Mouse (Mus musculus) CH12.LX (cell line): ENCODE measurements around the gene Gm2974. TPM values are rescaled to one million over a fixed set of nuclear protein-coding genes. Genes with fewer than 3 reads are reported as not detected.

Experiments
- polyA plus RNA-seq: library from polyadenylated mRNA; unstranded; fragments of >175 nt; gene quantifications from 2 replicates; pipeline ENCODE4 v1.2.1, GENCODE M21; 2012; ENCODE audit warnings: low read depth; ENCODE audit not compliant: insufficient read length
- total RNA-seq, 2 experiments: library from RNA; depleted of rRNA; stranded (reverse); fragments of 300-350 nt in 1 of 2; fragments of >200 nt in 1 of 2; gene quantifications; 2 replicates each; pipeline ENCODE4 v1.2.3; 2012 to 2014

Gm2974 gene
- total and polyA plus RNA-seq, 3 experiments: not detected

Other genes starting within 250 kb of the Gm2974 start
- gene Gm3095, start 219.0 kb upstream of the Gm2974 start, total RNA-seq (2012; rRNA removed): not detected in 2 replicates
- gene Gm3095, start 219.0 kb upstream of the Gm2974 start, total RNA-seq (2014; rRNA removed): not detected in 2 replicates
- not detected in 2 replicates for gene Gm3095, start 219.0 kb upstream of the Gm2974 start, polyA plus RNA-seq
- gene Gm3099, start 184.2 kb upstream of the Gm2974 start, total RNA-seq (2012; rRNA removed): not detected in 2 replicates
- gene Gm3099, start 184.2 kb upstream of the Gm2974 start, total RNA-seq (2014; rRNA removed): not detected in 2 replicates
- gene Gm3099, start 184.2 kb upstream of the Gm2974 start, polyA plus RNA-seq: not detected in 2 replicates
- gene Gm5796, start 158.6 kb upstream of the Gm2974 start, total RNA-seq (2012; rRNA removed): not detected in 2 replicates
- gene Gm5796, start 158.6 kb upstream of the Gm2974 start, total RNA-seq (2014; rRNA removed): not detected in 2 replicates
- gene Gm5796, start 158.6 kb upstream of the Gm2974 start, polyA plus RNA-seq: not detected in 2 replicates
- gene Gm3115, start 98.5 kb upstream of the Gm2974 start, total RNA-seq (2012; rRNA removed): not detected in 2 replicates
- gene Gm3115, start 98.5 kb upstream of the Gm2974 start, total RNA-seq (2014; rRNA removed): not detected in 2 replicates
- not detected in 2 replicates for gene Gm3115, start 98.5 kb upstream of the Gm2974 start, polyA plus RNA-seq
- not detected in 2 replicates for gene Gm8108, start 72.0 kb upstream of the Gm2974 start, total RNA-seq (2012; rRNA removed)
- 0.15 TPM in 1 of 2 replicates, not detected in the other for gene Gm8108, start 72.0 kb upstream of the Gm2974 start, total RNA-seq (2014; rRNA removed)
- not detected in 2 replicates for gene Gm8108, start 72.0 kb upstream of the Gm2974 start, polyA plus RNA-seq
- not detected in 2 replicates for gene Gm3127, start 17.5 kb upstream of the Gm2974 start, total RNA-seq (2012; rRNA removed)
- not detected in 2 replicates for gene Gm3127, start 17.5 kb upstream of the Gm2974 start, total RNA-seq (2014; rRNA removed)
- gene Gm3127, start 17.5 kb upstream of the Gm2974 start, polyA plus RNA-seq: not detected in 2 replicates
- gene Gm3138, start 67.1 kb downstream of the Gm2974 start, total RNA-seq (2012; rRNA removed): not detected in 2 replicates
- not detected in 2 replicates for gene Gm3138, start 67.1 kb downstream of the Gm2974 start, total RNA-seq (2014; rRNA removed)
- not detected in 2 replicates for gene Gm3138, start 67.1 kb downstream of the Gm2974 start, polyA plus RNA-seq
- gene Gm3149, start 134.7 kb downstream of the Gm2974 start, total RNA-seq (2012; rRNA removed): not detected in 2 replicates
- gene Gm3149, start 134.7 kb downstream of the Gm2974 start, total RNA-seq (2014; rRNA removed): not detected in 2 replicates
- gene Gm3149, start 134.7 kb downstream of the Gm2974 start, polyA plus RNA-seq: not detected in 2 replicates
- gene 2610042L04Rik, start 152.2 kb downstream of the Gm2974 start, total RNA-seq (2012; rRNA removed): not detected in 2 replicates
- not detected in 2 replicates for gene 2610042L04Rik, start 152.2 kb downstream of the Gm2974 start, total RNA-seq (2014; rRNA removed)
- not detected in 2 replicates for gene 2610042L04Rik, start 152.2 kb downstream of the Gm2974 start, polyA plus RNA-seq
- gene Gm3159, start 214.9 kb downstream of the Gm2974 start, total RNA-seq (2012; rRNA removed): not detected in 2 replicates
- gene Gm3159, start 214.9 kb downstream of the Gm2974 start, total RNA-seq (2014; rRNA removed): not detected in 2 replicates
- gene Gm3159, start 214.9 kb downstream of the Gm2974 start, polyA plus RNA-seq: not detected in 2 replicates
- gene Gm3164, start 232.9 kb downstream of the Gm2974 start, total RNA-seq (2012; rRNA removed): not detected in 2 replicates
- gene Gm3164, start 232.9 kb downstream of the Gm2974 start, total RNA-seq (2014; rRNA removed): not detected in 2 replicates
- not detected in 2 replicates for gene Gm3164, start 232.9 kb downstream of the Gm2974 start, polyA plus RNA-seq
- gene Gm3173, start 248.4 kb downstream of the Gm2974 start, total RNA-seq (2012; rRNA removed): not detected in 2 replicates
- gene Gm3173, start 248.4 kb downstream of the Gm2974 start, total RNA-seq (2014; rRNA removed): not detected in 2 replicates
- gene Gm3173, start 248.4 kb downstream of the Gm2974 start, polyA plus RNA-seq: not detected in 2 replicates